Mouse (Mus musculus) left cerebral cortex, adult 18-20 months (tissue): ENCODE measurements around the gene Gm10770. TPM values are rescaled to one million over a fixed set of nuclear protein-coding genes. Genes with fewer than 3 reads are reported as not detected.
"Not testable (repeated sequence)": the region's sequence is repeated elsewhere in the genome, so short reads cannot be mapped to it uniquely, and the experiment has no call there.

Experiments used
- DNase-seq, 2 experiments: peaks; one replicate each; pipeline ENCODE4 v3.0.0; 2021 to 2022; ENCODE audit warnings: low spot score in 2 of 2, mixed read lengths in 1 of 2
- long read RNA-seq, 2 experiments: library from polyadenylated mRNA; stranded (forward); transcript quantifications; one replicate each; pipeline ENCODE4 v2.0.0; 2021
- total RNA-seq, 2 experiments: library from RNA; stranded (reverse); gene quantifications; 2 replicates each; pipeline ENCODE4 v1.2.3; 2021

Gm10770 gene
- total RNA-seq: not detected
- long read RNA-seq, experiment 1: 0 reads
- long read RNA-seq, experiment 2: 0 reads

GRCm38 (mm10) chr2:150179579-150179978, at the start of gene Gm10770:
TSS of gene Gm10770 (minus strand) at chr2:150179679.
- DNase-seq: not testable (repeated sequence)

GRCm38 (mm10) chr2:150223263-150223662, 43.8 kb upstream of the Gm10770 start:
- DNase-seq: not testable (repeated sequence)

- not testable (repeated sequence) for DNase-seq
Observed at GRCm38 (mm10) chr2:150218363-150218725, 38.9 kb upstream of the Gm10770 start.

- peak; percentile 72 to 81 for DNase-seq
Observed at GRCm38 (mm10) chr2:150217600-150218362, 38.3 kb upstream of the Gm10770 start, which contains the start of gene Zfp937. TSS of gene Zfp937 (plus strand) at chr2:150218073.

GRCm38 (mm10) chr2:150181570-150181999, 2.1 kb upstream of the Gm10770 start, which contains the start of gene Gm14139:
TSS of gene Gm14139 (plus strand) at chr2:150181755.
- not testable (repeated sequence) for DNase-seq

- not testable (repeated sequence) for DNase-seq
Observed at GRCm38 (mm10) chr2:150181046-150181445, 1.6 kb upstream of the Gm10770 start.

GRCm38 (mm10) chr2:150173833-150174232, 5.6 kb downstream of the Gm10770 start:
- no peak for DNase-seq

- no peak for DNase-seq
Observed at GRCm38 (mm10) chr2:150166703-150167102, 12.8 kb downstream of the Gm10770 start.

- DNase-seq: peak; percentile 74 to 90
Observed at GRCm38 (mm10) chr2:150136435-150136897, 43.0 kb downstream of the Gm10770 start, which contains the start of gene Zfp120. TSS of gene Zfp120 (minus strand) at chr2:150136708.

- DNase-seq: no peak
Observed at GRCm38 (mm10) chr2:150132773-150133172, 46.7 kb downstream of the Gm10770 start.

GRCm38 (mm10) chr2:150132002-150132401, 47.5 kb downstream of the Gm10770 start:
- DNase-seq: not testable (repeated sequence)

Other genes starting within 250 kb of the Gm10770 start
- 10 to 100 TPM; 10.1 to 11.0 TPM for gene Zfp120, start 43.0 kb downstream of the Gm10770 start, total RNA-seq
- gene Gm14139, start 2.1 kb upstream of the Gm10770 start, total RNA-seq: not detected
- 10 to 100 TPM; 10.0 to 11.6 TPM for gene Zfp937, start 38.4 kb upstream of the Gm10770 start, total RNA-seq
- gene Gm21994, start 75.9 kb upstream of the Gm10770 start, total RNA-seq: 1 to 10 TPM; 7.8 to 8.2 TPM
- under 1 TPM; 0.21 to 0.28 TPM for gene Gm14124, start 77.8 kb upstream of the Gm10770 start, total RNA-seq
- 1 to 10 TPM; 2.0 to 2.2 TPM for gene Gm10130, start 144.0 kb upstream of the Gm10770 start, total RNA-seq
- 1 to 10 TPM; 8.1 to 9.0 TPM for gene 3300002I08Rik, start 183.1 kb upstream of the Gm10770 start, total RNA-seq